Mouse (Mus musculus): ENCODE results near the gene Picalm. TPM values are rescaled to one million over a fixed set of nuclear protein-coding genes. Genes with fewer than 3 reads are reported as not detected.

Gene Picalm
- polyA plus RNA-seq, 1 experiment, result 40.1 TPM

DNA sequence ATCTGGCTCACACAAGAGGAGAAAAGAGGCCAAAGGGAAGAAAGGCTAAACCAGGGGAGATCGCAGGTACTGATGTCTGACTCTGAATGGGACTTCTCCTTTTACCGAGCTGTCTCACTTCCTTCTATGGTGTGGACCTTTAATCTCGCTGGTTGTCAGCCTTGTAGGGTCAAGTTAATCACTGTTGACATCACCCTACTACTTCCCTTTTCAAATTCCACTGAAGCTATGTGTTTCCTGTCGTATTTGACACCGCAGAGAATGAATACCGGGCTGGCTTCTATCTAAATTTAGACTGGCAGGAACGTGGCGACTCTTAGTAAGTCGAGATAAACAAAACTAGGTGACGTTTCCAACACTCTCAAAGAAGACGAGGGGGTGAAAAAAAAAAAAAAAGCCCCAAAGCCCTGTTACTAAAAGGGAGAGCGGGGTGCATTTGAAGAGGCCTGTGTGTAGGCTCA is 712 bp upstream of the Picalm start:
- Histone ChIP-seq H3K36me3 (ENCODE audit: control insufficient read depth, insufficient read depth) (no peaks in the 10 kb centered on the region), H3K27me3 (ENCODE audit: control insufficient read depth, insufficient read depth, insufficient read length) (no peaks in the 10 kb centered on the region), H3ac (ENCODE audit: control insufficient read depth, insufficient read length) (peak overlapping the region; percentile 65), H3K79me2 (ENCODE audit: control insufficient read depth, insufficient read depth) (peaks cover 41% of the 10 kb centered on the region), H3K4me2 (ENCODE audit: low read depth) (peak overlapping the region; percentile 88), H3K4me3 (peak overlapping the region; percentile 99)
- TF ChIP-seq TCF3 (IDR thresholded peaks at IDR 0.05; ENCODE audit: insufficient read length, low read depth), result no peak
- TF ChIP-seq TCF12 (IDR thresholded peaks at IDR 0.05; ENCODE audit: insufficient read depth, poor library complexity, severe bottlenecking), result no peak
- TF ChIP-seq POLR2A (IDR thresholded peaks at IDR 0.05; ENCODE audit: insufficient read length, low read depth), result no peak
- no peak for TF ChIP-seq POLR2AphosphoS2 (IDR thresholded peaks at IDR 0.05; ENCODE audit: insufficient read length, low read depth)
- no peak for TF ChIP-seq MYOG (IDR thresholded peaks at IDR 0.05; ENCODE audit: control insufficient read depth in 1 of 3, insufficient read depth in 1 of 3, insufficient read length in 2 of 3, low read depth in 2 of 3)
- TF ChIP-seq REST (IDR thresholded peaks at IDR 0.05; ENCODE audit: insufficient read depth, insufficient read length), result no peak
- TF ChIP-seq MAX (IDR thresholded peaks at IDR 0.05; ENCODE audit: low read depth), result no peak
- TF ChIP-seq SRF (IDR thresholded peaks at IDR 0.05; ENCODE audit: control insufficient read depth, insufficient read length, low read depth), result no peak
- TF ChIP-seq USF1 (IDR thresholded peaks at IDR 0.05; ENCODE audit: low read depth), result no peak
- TF ChIP-seq CEBPB (IDR thresholded peaks at IDR 0.05; ENCODE audit: insufficient read depth, poor library complexity, severe bottlenecking), result no peak
- TF ChIP-seq E2F4 (IDR thresholded peaks at IDR 0.05; ENCODE audit: insufficient read depth), result no peak
- no peak for TF ChIP-seq MYOD1 (IDR thresholded peaks at IDR 0.05; ENCODE audit: control insufficient read depth in 1 of 3, insufficient read length in 2 of 3, low read depth in 2 of 3)

- Histone ChIP-seq H3K27me3 (ENCODE audit: control insufficient read depth, insufficient read depth, insufficient read length) (no peaks in the 10 kb centered on the region), H3K4me3 (peak overlapping the region; percentile 99), H3K36me3 (ENCODE audit: control insufficient read depth, insufficient read depth) (no peaks in the 10 kb centered on the region), H3K4me2 (ENCODE audit: low read depth) (peak overlapping the region; percentile 87), H3ac (ENCODE audit: control insufficient read depth, insufficient read length) (peak overlapping the region; percentile 65), H3K79me2 (ENCODE audit: control insufficient read depth, insufficient read depth) (peaks cover 55% of the 10 kb centered on the region)
- TF ChIP-seq POLR2A (IDR thresholded peaks at IDR 0.05; ENCODE audit: insufficient read length, low read depth), result peak; percentile 26
- TF ChIP-seq POLR2AphosphoS2 (IDR thresholded peaks at IDR 0.05; ENCODE audit: insufficient read length, low read depth), result peak; percentile 28
- no peak for TF ChIP-seq USF1 (IDR thresholded peaks at IDR 0.05; ENCODE audit: low read depth)
Measured at GRCm38 (mm10) chr7:90130501-90131375, 725 bp downstream of the Picalm start.

- H3K4me3 ChIP-seq, result peak overlapping the region; percentile 99
- no peaks in the 10 kb centered on the region for H3K36me3 ChIP-seq (ENCODE audit: control insufficient read depth, insufficient read depth)
- no peaks in the 10 kb centered on the region for H3K27me3 ChIP-seq (ENCODE audit: control insufficient read depth, insufficient read depth, insufficient read length)
- H3K79me2 ChIP-seq (ENCODE audit: control insufficient read depth, insufficient read depth), result peaks cover 61% of the 10 kb centered on the region
- TF ChIP-seq SRF (IDR thresholded peaks at IDR 0.05; ENCODE audit: control insufficient read depth, insufficient read length, low read depth) (no peak), TCF3 (IDR thresholded peaks at IDR 0.05; ENCODE audit: insufficient read length, low read depth) (no peak), USF1 (IDR thresholded peaks at IDR 0.05; ENCODE audit: low read depth) (no peak), REST (IDR thresholded peaks at IDR 0.05; ENCODE audit: insufficient read depth, insufficient read length) (no peak)
- peak overlapping the region; percentile 87 for H3K4me2 ChIP-seq (ENCODE audit: low read depth)
- H3ac ChIP-seq (ENCODE audit: control insufficient read depth, insufficient read length), result peak overlapping the region; percentile 65
Measured at GRCm38 (mm10) chr7:90131376-90131651, 1.3 kb downstream of the Picalm start.

- Histone ChIP-seq H3K4me2 (ENCODE audit: low read depth) (peak overlapping the region; percentile 87), H3K4me3 (peak overlapping the region; percentile 99), H3ac (ENCODE audit: control insufficient read depth, insufficient read length) (no peak overlapping the region), H3K27me3 (ENCODE audit: control insufficient read depth, insufficient read depth, insufficient read length) (no peaks in the 10 kb centered on the region), H3K79me2 (ENCODE audit: control insufficient read depth, insufficient read depth) (peaks cover 66% of the 10 kb centered on the region), H3K36me3 (ENCODE audit: control insufficient read depth, insufficient read depth) (no peaks in the 10 kb centered on the region)
- TF ChIP-seq MAX (IDR thresholded peaks at IDR 0.05; ENCODE audit: low read depth), result no peak
- TF ChIP-seq USF1 (IDR thresholded peaks at IDR 0.05; ENCODE audit: low read depth), result no peak
- no peak for TF ChIP-seq SRF (IDR thresholded peaks at IDR 0.05; ENCODE audit: control insufficient read depth, insufficient read length, low read depth)
- TF ChIP-seq CEBPB (IDR thresholded peaks at IDR 0.05; ENCODE audit: insufficient read depth, poor library complexity, severe bottlenecking), result no peak
Measured at GRCm38 (mm10) chr7:90131831-90132241, 1.8 kb downstream of the Picalm start.

GRCm38 (mm10) chr7:90132322-90132721 is 2.3 kb downstream of the Picalm start:
- Histone ChIP-seq H3K79me2 (ENCODE audit: control insufficient read depth, insufficient read depth) (peaks cover 71% of the 10 kb centered on the region), H3ac (ENCODE audit: control insufficient read depth, insufficient read length) (no peak overlapping the region), H3K36me3 (ENCODE audit: control insufficient read depth, insufficient read depth) (no peaks in the 10 kb centered on the region), H3K4me3 (peak overlapping the region; percentile 99), H3K27me3 (ENCODE audit: control insufficient read depth, insufficient read depth, insufficient read length) (no peaks in the 10 kb centered on the region), H3K4me2 (ENCODE audit: low read depth) (peak overlapping the region; percentile 87)
- TF ChIP-seq E2F4 (IDR thresholded peaks at IDR 0.05; ENCODE audit: insufficient read depth), result no peak
- TF ChIP-seq CEBPB (IDR thresholded peaks at IDR 0.05; ENCODE audit: insufficient read depth, poor library complexity, severe bottlenecking), result no peak
- TF ChIP-seq MYOD1 (IDR thresholded peaks at IDR 0.05; ENCODE audit: control insufficient read depth in 1 of 3, insufficient read length in 2 of 3, low read depth in 2 of 3), result no peak
- TF ChIP-seq MAX (IDR thresholded peaks at IDR 0.05; ENCODE audit: low read depth), result no peak
- TF ChIP-seq TCF12 (IDR thresholded peaks at IDR 0.05; ENCODE audit: insufficient read depth, poor library complexity, severe bottlenecking), result no peak
- TF ChIP-seq REST (IDR thresholded peaks at IDR 0.05; ENCODE audit: insufficient read depth, insufficient read length), result no peak
